Mouse (Mus musculus): ENCODE data around the gene Lrrc28. TPM values are rescaled to one million over a fixed set of nuclear protein-coding genes. Genes with fewer than 3 reads are reported as not detected.
"Not testable (repeated sequence)": the region's sequence is repeated elsewhere in the genome, so short reads cannot be mapped to it uniquely, and the experiment has no call there.

The Lrrc28 gene
- polyA plus RNA-seq, 1 experiment from 2014 or later, result 10.4 TPM

DNA sequence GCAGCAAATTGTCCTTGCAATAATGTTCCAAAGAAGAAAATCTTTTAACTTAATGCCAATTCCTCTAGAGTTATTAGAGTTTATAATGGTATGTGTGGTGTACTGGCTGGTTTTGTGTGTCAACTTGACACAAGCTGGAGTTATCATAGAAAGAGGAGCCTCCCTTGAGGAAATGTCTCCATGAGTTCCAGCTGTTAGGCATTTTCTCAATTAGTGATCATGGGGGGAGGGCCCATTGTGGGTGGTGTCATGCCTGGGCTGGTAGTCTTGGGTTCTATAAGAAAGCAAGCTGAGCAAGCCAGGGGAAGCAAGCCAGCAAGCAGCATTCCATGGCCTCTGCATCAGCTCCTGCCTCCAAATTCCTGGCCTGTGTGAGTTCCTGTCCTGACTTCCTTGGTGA, 100.5 kb downstream of the Lrrc28 start:
- H3K9ac ChIP-seq, result no peak overlapping the region
- H3K9me3 ChIP-seq, result no peaks in the 10 kb centered on the region
- no peak overlapping the region for H3K27ac ChIP-seq
- H3K27me3 ChIP-seq (replicated peaks), result no peaks in the 10 kb centered on the region
- H3K4me3 ChIP-seq (replicated peaks), result no peak overlapping the region
- H3K4me2 ChIP-seq (replicated peaks), result no peak overlapping the region
- H3K36me3 ChIP-seq, result no peaks in the 10 kb centered on the region
- H3K4me1 ChIP-seq (replicated peaks), result no peaks in the 10 kb centered on the region
- ATAC-seq, result no peak

DNA sequence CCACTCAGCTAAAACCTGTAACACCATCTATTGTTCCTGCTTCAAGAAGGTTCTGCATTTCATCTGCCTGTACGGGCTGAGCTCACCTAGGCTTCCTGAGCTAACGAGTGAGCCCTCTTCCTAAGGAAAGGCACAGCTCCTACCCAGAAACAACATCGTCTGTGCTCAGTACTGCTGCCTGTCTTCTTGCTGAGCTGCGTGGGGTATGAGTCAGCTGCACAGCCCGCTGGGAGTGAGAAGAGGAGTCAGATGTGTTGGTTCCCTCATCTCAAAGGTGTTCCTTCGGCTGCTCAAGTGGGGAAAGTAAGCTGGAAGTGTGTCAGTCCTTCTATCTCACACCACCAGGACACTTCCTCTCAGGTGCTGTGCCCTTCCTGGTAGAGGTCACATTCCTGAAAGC, 101.4 kb downstream of the Lrrc28 start:
- H3K36me3 ChIP-seq, result no peaks in the 10 kb centered on the region
- H3K27me3 ChIP-seq (replicated peaks), result no peaks in the 10 kb centered on the region
- H3K9me3 ChIP-seq, result no peaks in the 10 kb centered on the region
- H3K4me2 ChIP-seq (replicated peaks), result no peak overlapping the region
- no peak for ATAC-seq
- no peak overlapping the region for H3K4me3 ChIP-seq (replicated peaks)
- 80% methylated on average over 6 of the region's 6 CpGs for WGBS
- H3K27ac ChIP-seq, result no peak overlapping the region
- H3K9ac ChIP-seq, result no peak overlapping the region
- no peaks in the 10 kb centered on the region for H3K4me1 ChIP-seq (replicated peaks)

DNA sequence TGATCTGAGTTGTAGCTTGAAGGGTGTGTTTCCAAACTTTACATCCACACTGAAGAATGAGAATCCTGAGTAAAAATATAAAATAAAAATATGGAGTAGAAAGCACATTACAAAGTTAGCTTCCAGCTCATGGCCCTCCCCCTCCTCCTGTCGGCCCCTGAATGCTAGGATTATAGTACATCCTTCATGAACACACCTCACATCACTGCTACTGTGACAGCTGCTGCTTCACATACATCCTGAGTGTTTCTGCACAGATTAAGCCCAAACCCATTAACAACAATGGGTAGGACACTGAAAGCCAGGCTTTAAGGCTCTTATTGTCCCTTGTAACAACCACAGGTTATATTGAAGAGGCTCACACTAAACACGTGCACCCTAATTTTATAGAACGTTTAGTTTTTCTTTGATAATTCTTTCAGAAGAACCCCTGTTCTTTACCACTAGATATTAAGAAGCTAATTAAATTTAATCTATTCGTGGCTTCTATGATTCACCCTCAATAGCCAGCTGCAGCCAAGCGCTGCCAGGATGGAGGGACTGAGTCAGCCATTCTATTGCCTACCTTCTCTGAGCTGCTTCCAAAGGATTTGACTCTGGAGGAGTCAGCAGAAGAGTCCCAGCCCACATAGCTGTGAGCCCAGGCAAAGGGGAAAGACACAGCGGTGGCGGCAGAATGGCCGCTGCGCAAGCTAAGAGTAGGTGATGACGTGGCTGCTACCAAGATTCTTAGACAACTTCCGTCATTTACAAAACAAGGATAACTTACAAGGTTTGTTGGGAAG, 108.3 kb downstream of the Lrrc28 start:
- Histone ChIP-seq H3K4me3 (replicated peaks) (no peak overlapping the region), H3K9ac (no peak overlapping the region), H3K4me1 (replicated peaks) (no peaks in the 10 kb centered on the region), H3K27ac (no peak overlapping the region), H3K27me3 (replicated peaks) (no peaks in the 10 kb centered on the region), H3K4me2 (replicated peaks) (no peak overlapping the region), H3K9me3 (no peaks in the 10 kb centered on the region), H3K36me3 (no peaks in the 10 kb centered on the region)
- 92% methylated on average over 11 of the region's 11 CpGs for WGBS
- no peak for ATAC-seq

- Histone ChIP-seq H3K36me3 (no peaks in the 10 kb centered on the region), H3K27ac (no peak overlapping the region), H3K4me1 (replicated peaks) (0 out of 2 replicates have a peak, but pooled peaks cover 2% of the 10 kb centered on the region), H3K9me3 (no peaks in the 10 kb centered on the region), H3K4me3 (replicated peaks) (no peak overlapping the region), H3K9ac (no peak overlapping the region), H3K27me3 (replicated peaks) (no peaks in the 10 kb centered on the region), H3K4me2 (replicated peaks) (no peak overlapping the region)
- no peak for ATAC-seq
- 77% methylated on average over 4 of the region's 4 CpGs for WGBS
These were observed 109.1 kb downstream of the Lrrc28 start for GRCm38 (mm10) chr7:67535941-67536340.

DNA sequence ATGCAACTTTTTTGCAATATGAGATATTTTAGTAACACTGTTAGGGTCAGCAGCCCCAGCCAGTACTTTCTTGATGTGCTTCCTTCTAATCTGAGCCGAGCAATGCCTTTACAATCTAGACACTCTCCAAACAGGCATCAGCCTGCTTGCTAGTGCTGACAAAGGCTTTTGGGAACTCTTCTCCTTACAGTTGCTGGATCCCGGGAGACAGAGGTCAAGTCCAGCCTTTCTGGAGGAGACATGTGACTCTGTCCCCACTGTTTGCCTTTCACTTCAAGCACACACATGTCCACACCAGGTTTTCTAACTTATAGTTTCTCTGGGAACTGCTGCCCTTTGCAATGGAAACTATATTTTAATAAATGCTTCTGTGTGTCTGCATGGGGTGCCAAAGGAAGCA, 114.1 kb downstream of the Lrrc28 start:
- H3K9ac ChIP-seq, result no peak overlapping the region
- H3K4me2 ChIP-seq (replicated peaks), result no peak overlapping the region
- WGBS, result 44% methylated on average over 2 of the region's 2 CpGs
- H3K9me3 ChIP-seq, result no peaks in the 10 kb centered on the region
- H3K4me3 ChIP-seq (replicated peaks), result no peak overlapping the region
- no peaks in the 10 kb centered on the region for H3K36me3 ChIP-seq
- H3K4me1 ChIP-seq (replicated peaks), result peaks cover 12% of the 10 kb centered on the region
- H3K27me3 ChIP-seq (replicated peaks), result no peaks in the 10 kb centered on the region
- ATAC-seq, result no peak
- H3K27ac ChIP-seq, result no peak overlapping the region

GRCm38 (mm10) chr7:67529381-67529780, 115.7 kb downstream of the Lrrc28 start:
- Histone ChIP-seq H3K9me3 (no peaks in the 10 kb centered on the region), H3K9ac (no peak overlapping the region), H3K4me1 (replicated peaks) (peaks cover 12% of the 10 kb centered on the region), H3K27me3 (replicated peaks) (no peaks in the 10 kb centered on the region), H3K36me3 (no peaks in the 10 kb centered on the region), H3K27ac (no peak overlapping the region), H3K4me3 (replicated peaks) (no peak overlapping the region), H3K4me2 (replicated peaks) (no peak overlapping the region)
- no peak for ATAC-seq
- WGBS, result 79% methylated on average over 6 of the region's 6 CpGs

GRCm38 (mm10) chr7:67528821-67529221, 116.2 kb downstream of the Lrrc28 start:
- WGBS, result 92% methylated on average over 18 of the region's 18 CpGs
- peaks cover 12% of the 10 kb centered on the region for H3K4me1 ChIP-seq (replicated peaks)
- no peak overlapping the region for H3K9ac ChIP-seq
- ATAC-seq, result no peak
- no peak overlapping the region for H3K4me3 ChIP-seq (replicated peaks)
- no peaks in the 10 kb centered on the region for H3K36me3 ChIP-seq
- no peak overlapping the region for H3K27ac ChIP-seq
- H3K27me3 ChIP-seq (replicated peaks), result no peaks in the 10 kb centered on the region
- no peaks in the 10 kb centered on the region for H3K9me3 ChIP-seq
- no peak overlapping the region for H3K4me2 ChIP-seq (replicated peaks)

GRCm38 (mm10) chr7:67528063-67528811, 116.8 kb downstream of the Lrrc28 start:
- Histone ChIP-seq H3K27ac (peak overlapping the region; percentile 33; the same call in 1 of the 2 replicates), H3K9ac (no peak overlapping the region), H3K36me3 (no peaks in the 10 kb centered on the region), H3K4me1 (replicated peaks) (peaks cover 12% of the 10 kb centered on the region), H3K27me3 (replicated peaks) (no peaks in the 10 kb centered on the region), H3K4me3 (replicated peaks) (no peak overlapping the region), H3K9me3 (no peaks in the 10 kb centered on the region), H3K4me2 (replicated peaks) (peak overlapping the region; percentile 7; the same call in 1 of the 2 replicates)
- WGBS, result 49% methylated on average over 10 of the region's 10 CpGs
- ATAC-seq, result peak; percentile 91

GRCm38 (mm10) chr7:67525886-67526580, 119.0 kb downstream of the Lrrc28 start:
- H3K9ac ChIP-seq, result no peak overlapping the region
- no peak overlapping the region for H3K27ac ChIP-seq
- no peak overlapping the region for H3K4me2 ChIP-seq (replicated peaks)
- H3K4me1 ChIP-seq (replicated peaks), result peaks cover 10% of the 10 kb centered on the region
- 81% methylated on average over 3 of the region's 3 CpGs for WGBS
- no peak overlapping the region for H3K4me3 ChIP-seq (replicated peaks)
- ATAC-seq, result no peak
- no peaks in the 10 kb centered on the region for H3K27me3 ChIP-seq (replicated peaks)
- no peaks in the 10 kb centered on the region for H3K9me3 ChIP-seq
- H3K36me3 ChIP-seq, result no peaks in the 10 kb centered on the region

DNA sequence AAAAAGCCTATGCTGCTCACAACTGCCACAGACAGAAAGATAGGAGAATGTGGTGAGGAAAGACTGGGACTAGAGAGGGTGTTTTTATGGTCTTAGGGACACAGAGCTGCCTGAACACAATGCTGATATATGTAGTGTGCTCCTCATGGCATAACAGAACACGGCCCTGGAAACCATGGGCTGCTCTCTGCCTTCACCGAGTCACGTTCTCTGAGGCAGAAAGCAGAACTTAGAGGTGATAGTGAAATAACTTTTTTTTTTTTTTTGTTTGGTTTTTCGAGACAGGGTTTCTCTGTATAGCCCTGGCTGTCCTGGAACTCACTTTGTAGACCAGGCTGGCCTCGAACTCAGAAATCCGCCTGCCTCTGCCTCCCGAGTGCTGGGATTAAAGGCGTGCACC, 121.0 kb downstream of the Lrrc28 start:
- H3K36me3 ChIP-seq; H3K9me3 ChIP-seq; H3K4me2 ChIP-seq (replicated peaks); H3K4me1 ChIP-seq (replicated peaks); H3K9ac ChIP-seq; ATAC-seq; H3K4me3 ChIP-seq (replicated peaks); H3K27me3 ChIP-seq (replicated peaks); H3K27ac ChIP-seq: not testable (repeated sequence)
- 86% methylated on average over 8 of the region's 8 CpGs for WGBS

DNA sequence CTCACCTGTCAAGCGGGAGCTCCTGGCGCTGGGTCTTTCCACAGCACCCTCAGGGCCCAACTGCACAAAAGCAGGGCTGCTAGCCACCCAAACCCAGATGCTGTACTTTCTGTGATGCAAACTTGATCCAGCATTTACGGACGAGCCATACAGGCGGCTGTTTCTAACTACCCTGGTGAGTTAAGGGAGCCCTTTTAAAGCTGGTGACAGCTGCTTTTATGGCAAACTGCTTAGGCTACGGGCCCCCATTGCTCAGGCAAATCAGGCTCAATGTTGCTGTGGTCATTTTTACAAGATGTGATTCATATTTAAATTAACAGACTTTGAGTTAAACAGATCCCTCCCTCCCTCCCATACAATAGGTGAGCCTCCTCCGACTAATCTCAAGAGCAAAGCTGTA, 121.7 kb downstream of the Lrrc28 start:
- Histone ChIP-seq H3K9ac (no peak overlapping the region), H3K27me3 (replicated peaks) (no peaks in the 10 kb centered on the region), H3K4me3 (replicated peaks) (no peak overlapping the region), H3K36me3 (no peaks in the 10 kb centered on the region), H3K27ac (no peak overlapping the region), H3K9me3 (no peaks in the 10 kb centered on the region), H3K4me1 (replicated peaks) (peaks cover 5% of the 10 kb centered on the region), H3K4me2 (replicated peaks) (no peak overlapping the region)
- no peak for ATAC-seq
- 82% methylated on average over 7 of the region's 7 CpGs for WGBS

DNA sequence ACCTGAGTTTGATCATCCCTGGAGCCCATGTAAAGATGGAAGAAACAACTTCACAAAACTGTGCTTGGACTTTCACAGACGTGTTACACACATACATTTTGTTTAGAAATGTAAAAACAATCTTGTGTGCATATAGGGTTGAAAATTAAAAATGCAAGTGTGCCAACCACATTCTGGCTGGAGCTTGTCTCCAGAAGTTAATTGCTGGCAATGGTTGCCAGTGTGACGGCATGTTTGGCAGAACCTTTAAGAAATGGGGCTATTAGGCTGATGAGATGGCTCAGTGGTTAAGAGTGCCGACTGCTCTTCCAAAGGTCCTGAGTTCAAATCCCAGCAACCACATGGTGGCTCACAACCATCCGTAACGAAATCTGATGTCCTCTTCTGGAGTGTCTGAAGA, 123.3 kb downstream of the Lrrc28 start:
- ATAC-seq; H3K4me1 ChIP-seq (replicated peaks): not testable (repeated sequence)
- 88% methylated on average over 5 of the region's 5 CpGs for WGBS

More for the DNA sequence above, 123.3 kb downstream of the Lrrc28 start:
- H3K9ac ChIP-seq; H3K4me2 ChIP-seq (replicated peaks); H3K9me3 ChIP-seq; H3K4me3 ChIP-seq (replicated peaks); H3K27ac ChIP-seq; H3K36me3 ChIP-seq; H3K27me3 ChIP-seq (replicated peaks): not testable (repeated sequence)
